Mouse (Mus musculus) olfactory bulb, adult 2 months (tissue): ENCODE measurements around the gene Tgfbr3l.

ENCODE experiments used
- CTCF ChIP-seq: fragments of 200-500 bp; IDR thresholded peaks from 2 replicates; pipeline ENCODE4 v1.5.1; 2012; ENCODE audit warnings: low read depth, mild to moderate bottlenecking, low read length, moderate library complexity; ENCODE audit not compliant: insufficient read depth
- POLR2A ChIP-seq: fragments of 200-500 bp; IDR thresholded peaks from 2 replicates; pipeline ENCODE4 v1.6.1; 2012; ENCODE audit warnings: mild to moderate bottlenecking, low read depth, low read length, moderate library complexity; ENCODE audit not compliant: insufficient read depth

DNA sequence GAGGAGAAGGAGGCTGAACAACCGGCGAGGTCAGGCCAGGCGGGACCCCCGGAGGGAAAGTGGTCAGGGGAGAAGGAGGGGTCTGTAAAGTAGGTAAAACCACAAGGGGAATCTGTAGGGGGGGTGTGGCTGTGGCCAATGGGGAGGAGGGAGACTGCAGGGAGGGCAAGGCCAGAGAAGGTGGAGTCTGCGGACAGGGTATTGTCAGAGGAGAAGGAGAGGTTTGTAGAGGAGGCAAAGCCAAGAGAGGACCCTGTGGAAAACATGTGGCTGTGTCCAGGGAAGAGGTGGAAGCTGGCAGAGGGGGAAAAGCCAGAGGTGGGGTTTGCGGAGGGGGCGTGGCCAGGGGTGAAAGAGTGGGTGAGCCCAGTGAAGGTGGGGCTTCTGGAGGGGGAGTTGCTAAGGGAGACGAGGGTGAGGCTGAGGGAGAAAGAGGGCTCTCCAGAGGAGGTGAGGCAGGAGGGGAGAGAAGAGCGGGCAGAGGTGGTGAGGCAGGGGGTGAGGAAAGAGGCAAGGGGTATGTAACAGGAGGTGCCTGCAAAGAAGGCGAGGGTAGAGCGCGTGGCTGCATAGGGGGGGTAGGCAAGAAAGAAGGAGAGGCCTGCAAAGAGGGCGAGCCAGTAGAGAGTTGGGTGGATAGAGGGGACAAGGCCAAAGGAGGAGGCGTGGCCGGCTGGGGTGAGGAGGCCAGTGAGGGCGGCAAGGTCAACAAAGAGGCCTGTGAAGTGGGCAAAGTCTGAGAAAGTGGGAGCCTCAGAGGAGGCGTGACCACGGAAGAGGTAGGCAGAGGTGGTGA lies 34.6 kb upstream of the Tgfbr3l start:
- TF ChIP-seq CTCF (no peak), POLR2A (no peak)
